Mouse (Mus musculus) intestine, postnatal 0 days (tissue): ENCODE results near the gene Gna12. TPM values are rescaled to one million over a fixed set of nuclear protein-coding genes. Genes with fewer than 3 reads are reported as not detected.

ENCODE experiments used
- ATAC-seq: fragments of 200-750 bp; cut with Nextera tagmentation; 2 replicates; pipeline ENCODE4 v1.8.0; 2017; ENCODE audit warnings: mild to moderate bottlenecking, moderate TSS enrichment, moderate library complexity
- H3K27ac ChIP-seq: fragments of 300-500 bp; sonication (generic); 2 replicates; pipeline ENCODE4 v1.5.1; 2014; ENCODE audit warnings: mild to moderate bottlenecking, low read depth, low read length, moderate library complexity
- H3K27me3 ChIP-seq: fragments of 300-500 bp; sonication (generic); replicated peaks from 2 replicates; pipeline ENCODE4 v1.6.1; 2014; ENCODE audit warnings: low read length, mixed read lengths; ENCODE audit not compliant: control insufficient read depth, insufficient read depth
- H3K36me3 ChIP-seq: fragments of 300-500 bp; sonication (generic); 2 replicates; pipeline ENCODE4 v1.6.1; 2014; ENCODE audit warnings: mild to moderate bottlenecking, moderate library complexity; ENCODE audit not compliant: control insufficient read depth, insufficient read depth
- H3K4me1 ChIP-seq: fragments of 300-500 bp; sonication (generic); replicated peaks from 2 replicates; pipeline ENCODE4 v1.6.1; 2014; ENCODE audit warnings: antibody characterized with exemption, low read length, mixed read lengths; ENCODE audit not compliant: control insufficient read depth, insufficient read depth
- H3K4me2 ChIP-seq: fragments of 300-500 bp; sonication (generic); replicated peaks from 2 replicates; pipeline ENCODE4 v1.6.1; 2014; ENCODE audit warnings: low read depth, mild to moderate bottlenecking, moderate library complexity
- H3K4me3 ChIP-seq: fragments of 300-500 bp; sonication (generic); 2 replicates; pipeline ENCODE4 v1.5.1; 2014; ENCODE audit warnings: low read depth, low read length
- H3K9ac ChIP-seq: fragments of 300-500 bp; sonication (generic); 2 replicates; pipeline ENCODE4 v1.6.1; 2014; ENCODE audit warnings: mild to moderate bottlenecking, low read depth, low read length
- H3K9me3 ChIP-seq: fragments of 300-500 bp; sonication (generic); 2 replicates; pipeline ENCODE4 v1.6.1; 2016; ENCODE audit warnings: mixed run types; ENCODE audit not compliant: control insufficient read depth
- CTCF ChIP-seq: sonication (generic); IDR thresholded peaks from 2 replicates; pipeline ENCODE4 v1.5.1; 2016; ENCODE audit warnings: low read depth, mild to moderate bottlenecking, control low read depth, antibody characterized with exemption, moderate library complexity
- WGBS: fragments of 180-500 bp; shearing (Covaris S2); extraction: QIAGEN DNeasy Blood & Tissue Kit; methylation state at CpG from one replicate; pipeline ENCODE4 v1.1.7; 2014; 5-methylcytosine and 5-hydroxymethylcytosine counted together
- polyA plus RNA-seq: library from polyadenylated mRNA; unstranded; fragments of >200 nt; fragmentation: Nextera tagmentation; extraction: Ambion mirVana; gene quantifications from 2 replicates; pipeline ENCODE4 v1.2.1, GENCODE M21; 2015

Gene Gna12
- polyA plus RNA-seq, 1 experiment from 2014 or later = 13.8 TPM

- no peaks in the 10 kb centered on the region for H3K36me3 ChIP-seq
- no peak overlapping the region for H3K9ac ChIP-seq
- no peaks in the 10 kb centered on the region for H3K27me3 ChIP-seq
- TF ChIP-seq CTCF = peak; percentile 88
- no peaks in the 10 kb centered on the region for H3K9me3 ChIP-seq
- H3K27ac ChIP-seq = no peak overlapping the region
- 68% methylated on average over 2 of the region's 2 CpGs for WGBS
- H3K4me3 ChIP-seq = no peak overlapping the region
- no peaks in the 10 kb centered on the region for H3K4me1 ChIP-seq
- ATAC-seq = no peak
- H3K4me2 ChIP-seq = no peak overlapping the region
Measured at GRCm38 (mm10) chr5:140869034-140869433, 38.8 kb upstream of the Gna12 start.

DNA sequence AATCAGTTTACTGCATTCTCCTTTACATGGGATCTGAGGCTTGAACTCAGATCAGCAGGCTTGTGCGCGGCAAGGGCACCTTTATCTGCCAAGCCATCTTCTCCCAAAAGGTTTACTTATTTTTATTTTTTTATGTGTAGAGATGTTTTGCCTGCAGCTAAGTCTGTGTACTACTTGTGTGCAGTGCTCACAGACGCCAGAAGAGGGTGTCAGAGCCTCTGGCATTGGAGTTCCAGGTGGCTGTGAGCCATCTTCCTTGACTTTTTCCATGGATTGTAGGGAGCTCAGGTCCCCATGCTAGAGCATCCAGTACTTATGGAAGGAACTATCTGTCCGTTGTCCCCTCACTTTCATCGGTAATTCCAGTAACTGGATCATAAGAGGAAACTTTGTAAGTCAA is 29.5 kb upstream of the Gna12 start:
- H3K9me3 ChIP-seq = no peaks in the 10 kb centered on the region
- H3K27me3 ChIP-seq = no peaks in the 10 kb centered on the region
- H3K4me3 ChIP-seq = no peak overlapping the region
- H3K4me1 ChIP-seq = no peaks in the 10 kb centered on the region
- 83% methylated on average over 5 of the region's 5 CpGs for WGBS
- ATAC-seq = no peak
- H3K36me3 ChIP-seq = no peaks in the 10 kb centered on the region
- no peak overlapping the region for H3K4me2 ChIP-seq
- no peak overlapping the region for H3K27ac ChIP-seq
- TF ChIP-seq CTCF = peak; percentile 34
- H3K9ac ChIP-seq = no peak overlapping the region

DNA sequence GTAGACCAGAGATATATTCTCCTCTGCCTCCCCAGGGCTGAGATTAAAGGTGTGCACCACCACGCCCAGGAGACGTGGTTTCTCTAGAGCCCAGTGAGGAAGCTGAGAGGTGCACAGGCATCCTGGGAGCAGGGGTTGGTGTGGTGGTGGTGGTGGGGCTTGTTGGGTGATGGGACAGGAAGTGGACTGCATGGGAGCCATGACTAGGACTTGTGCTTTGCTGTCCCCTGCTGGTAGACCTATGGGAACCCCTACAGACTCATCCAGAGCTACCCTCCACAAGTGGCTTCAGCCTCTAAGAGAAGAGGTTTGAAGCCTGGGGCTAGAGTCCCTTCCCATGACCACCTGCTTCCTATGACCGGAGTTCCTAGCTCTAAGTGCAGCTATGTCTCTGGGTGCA is 28.1 kb upstream of the Gna12 start:
- Histone ChIP-seq H3K36me3 (no peaks in the 10 kb centered on the region), H3K4me3 (no peak overlapping the region), H3K9ac (no peak overlapping the region), H3K4me1 (no peaks in the 10 kb centered on the region), H3K9me3 (no peaks in the 10 kb centered on the region), H3K27me3 (no peaks in the 10 kb centered on the region), H3K27ac (no peak overlapping the region), H3K4me2 (no peak overlapping the region)
- 85% methylated on average over 3 of the region's 3 CpGs for WGBS
- no peak for ATAC-seq
- peak; percentile 56 for TF ChIP-seq CTCF

- 56% methylated on average over 8 of the region's 8 CpGs for WGBS
- Histone ChIP-seq H3K4me2 (no peak overlapping the region), H3K9me3 (no peaks in the 10 kb centered on the region), H3K36me3 (no peaks in the 10 kb centered on the region), H3K4me1 (no peaks in the 10 kb centered on the region), H3K27me3 (no peaks in the 10 kb centered on the region), H3K4me3 (no peak overlapping the region), H3K27ac (no peak overlapping the region), H3K9ac (no peak overlapping the region)
- ATAC-seq = peak; percentile 61
- peak; percentile 70 for TF ChIP-seq CTCF
Measured at GRCm38 (mm10) chr5:140857432-140858154, 27.4 kb upstream of the Gna12 start.

DNA sequence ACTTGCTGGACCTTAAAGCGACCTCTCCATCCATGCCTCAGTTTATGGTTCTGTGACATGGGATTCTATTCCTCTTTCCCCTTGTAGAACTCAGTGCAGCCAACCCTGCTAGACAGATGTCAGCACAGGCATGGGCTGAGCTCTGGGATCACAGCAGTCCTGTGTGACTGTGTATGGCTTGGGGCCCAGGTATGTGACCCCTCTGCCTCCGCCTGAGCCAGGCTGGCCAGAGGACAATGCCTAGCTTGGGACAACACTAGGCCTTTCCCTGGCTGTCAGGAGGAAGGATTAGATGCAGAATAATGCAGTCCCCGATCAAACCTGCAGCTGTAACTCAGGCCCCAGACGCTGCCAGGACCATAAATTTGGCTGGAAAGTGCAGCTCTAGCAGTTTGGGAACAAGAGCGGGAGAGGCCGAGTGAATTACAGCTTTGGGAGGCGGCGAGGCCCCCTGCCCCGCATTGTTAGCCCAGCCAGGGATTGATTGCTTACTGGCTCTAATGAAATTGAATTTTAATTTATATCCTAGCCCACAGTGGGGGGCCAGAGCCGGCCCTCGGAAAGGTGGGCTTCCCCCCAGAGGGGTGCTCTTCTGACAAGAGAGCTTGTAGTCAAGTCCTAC is 25.8 kb upstream of the Gna12 start:
- H3K9me3 ChIP-seq = no peaks in the 10 kb centered on the region; the same call in 1 of the 2 replicates
- no peaks in the 10 kb centered on the region for H3K36me3 ChIP-seq
- H3K9ac ChIP-seq = no peak overlapping the region
- H3K4me2 ChIP-seq = no peak overlapping the region
- H3K4me3 ChIP-seq = no peak overlapping the region
- H3K27ac ChIP-seq = no peak overlapping the region
- no peak for TF ChIP-seq CTCF
- 59% methylated on average over 11 of the region's 11 CpGs for WGBS
- no peaks in the 10 kb centered on the region for H3K27me3 ChIP-seq
- H3K4me1 ChIP-seq = no peaks in the 10 kb centered on the region
- no peak for ATAC-seq

DNA sequence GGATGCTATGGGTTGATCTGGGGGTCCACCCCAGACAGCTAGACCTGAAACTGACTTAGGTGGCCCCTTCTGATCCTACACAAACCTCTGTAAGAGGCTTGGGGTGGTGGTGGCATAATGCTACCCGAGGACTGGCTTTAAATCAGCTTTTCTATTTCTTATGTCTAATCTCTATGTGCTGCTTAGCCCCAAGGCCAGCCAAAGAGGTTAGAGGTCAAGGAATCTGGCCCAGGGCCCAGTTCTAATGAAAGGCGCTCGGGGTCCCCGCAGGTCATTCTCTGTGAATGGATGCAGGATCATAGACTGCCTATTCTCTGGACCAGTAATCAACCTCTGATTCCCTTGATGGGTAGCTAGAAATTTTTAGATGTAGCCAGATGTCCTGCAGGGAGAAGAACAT is 24.5 kb upstream of the Gna12 start:
- Histone ChIP-seq H3K4me1 (no peaks in the 10 kb centered on the region), H3K9ac (no peak overlapping the region), H3K27me3 (no peaks in the 10 kb centered on the region), H3K27ac (no peak overlapping the region), H3K4me3 (no peak overlapping the region), H3K36me3 (no peaks in the 10 kb centered on the region), H3K9me3 (no peaks in the 10 kb centered on the region; the same call in 1 of the 2 replicates), H3K4me2 (no peak overlapping the region)
- no peak for TF ChIP-seq CTCF
- no peak for ATAC-seq
- 89% methylated on average over 4 of the region's 4 CpGs for WGBS
